Mouse (Mus musculus) kidney, adult 2 months (tissue): ENCODE results near the gene Olfr1535.

Source experiments
- CTCF ChIP-seq: fragments of 200-500 bp; conservative IDR thresholded peaks from 2 replicates; pipeline ENCODE4 v1.5.1; 2011; ENCODE audit warnings: low read depth, mild to moderate bottlenecking, control low read depth, low read length, moderate library complexity, mixed read lengths; ENCODE audit not compliant: insufficient read depth, insufficient read length
- POLR2A ChIP-seq: fragments of 200-500 bp; IDR thresholded peaks from one replicate; pipeline ENCODE4 v1.6.1; 2011; ENCODE audit warnings: low read depth, low read length, control low read depth

- TF ChIP-seq POLR2A, result no peak
- TF ChIP-seq CTCF, result no peak
Observed at GRCm38 (mm10) chr13:21581659-21582058, 22.0 kb upstream of the Olfr1535 start, which contains the start of gene Olfr1364.
